Mouse (Mus musculus) hindlimb bud, embryonic 11.5 days (tissue): ENCODE measurements around the gene Rrp7a.

Source experiments
- DNase-seq: peaks from one replicate; pipeline ENCODE4 v3.0.0-alpha.2; 2012; ENCODE audit warnings: low read depth, low spot score; ENCODE audit errors: extremely low spot score

Gene Rrp7a

GRCm38 (mm10) chr15:83122566-83123145 lies at the start of gene Rrp7a:
Gene Rrp7a, minus strand, starts transcription at chr15:83122801.
- DNase-seq: peak; percentile 46

- peak; percentile 79 for DNase-seq
These were observed 49.3 kb upstream of the Rrp7a start for GRCm38 (mm10) chr15:83171712-83172481.

- no peak for DNase-seq
These were observed 48.5 kb upstream of the Rrp7a start for GRCm38 (mm10) chr15:83170956-83171659.

GRCm38 (mm10) chr15:83169772-83170722 lies 47.4 kb upstream of the Rrp7a start:
- no peak for DNase-seq

GRCm38 (mm10) chr15:83168875-83169771 lies 46.5 kb upstream of the Rrp7a start:
- DNase-seq: no peak

GRCm38 (mm10) chr15:83168311-83168710 lies 45.7 kb upstream of the Rrp7a start:
- DNase-seq: no peak

GRCm38 (mm10) chr15:83167550-83168065 lies 45.0 kb upstream of the Rrp7a start:
- no peak for DNase-seq

GRCm38 (mm10) chr15:83167126-83167525 lies 44.5 kb upstream of the Rrp7a start:
- no peak for DNase-seq

GRCm38 (mm10) chr15:83166642-83167041 lies 44.0 kb upstream of the Rrp7a start:
- no peak for DNase-seq

- no peak for DNase-seq
These were observed 43.1 kb upstream of the Rrp7a start for GRCm38 (mm10) chr15:83165526-83166315.

- no peak for DNase-seq
These were observed 42.4 kb upstream of the Rrp7a start for GRCm38 (mm10) chr15:83164971-83165471.

GRCm38 (mm10) chr15:83162818-83163485 lies 40.4 kb upstream of the Rrp7a start:
- no peak for DNase-seq

- no peak for DNase-seq
These were observed 39.4 kb upstream of the Rrp7a start for GRCm38 (mm10) chr15:83162001-83162400.

GRCm38 (mm10) chr15:83161062-83161748 lies 38.6 kb upstream of the Rrp7a start:
- DNase-seq: no peak

GRCm38 (mm10) chr15:83160561-83160960 lies 38.0 kb upstream of the Rrp7a start:
- no peak for DNase-seq

GRCm38 (mm10) chr15:83159823-83160222 lies 37.2 kb upstream of the Rrp7a start:
- no peak for DNase-seq

GRCm38 (mm10) chr15:83158587-83159160 lies 36.1 kb upstream of the Rrp7a start:
- no peak for DNase-seq
